Mouse (Mus musculus): ENCODE measurements around the gene 1700003E16Rik.

The 1700003E16Rik gene

DNA sequence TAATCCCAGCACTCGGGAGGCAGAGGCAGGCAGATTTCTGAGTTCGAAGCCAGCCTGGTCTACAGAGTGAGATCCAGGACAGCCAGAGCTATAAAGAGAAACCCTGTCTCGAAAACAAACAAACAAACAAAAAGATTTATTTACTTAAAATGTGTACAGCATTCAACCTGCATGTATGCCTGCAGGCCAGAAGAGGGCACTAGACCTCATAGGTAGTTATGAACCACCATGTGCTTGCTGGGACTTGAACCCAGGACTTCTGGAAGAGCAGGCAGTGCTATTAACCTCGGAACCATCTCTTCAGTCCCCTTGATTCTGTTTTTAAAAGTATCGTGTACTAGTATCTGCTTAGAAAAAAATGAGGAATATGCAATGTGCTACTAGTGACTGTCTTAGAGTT, 28.8 kb upstream of the 1700003E16Rik start:
- no peak for DNase-seq (ENCODE audit: low read depth, low spot score)

DNA sequence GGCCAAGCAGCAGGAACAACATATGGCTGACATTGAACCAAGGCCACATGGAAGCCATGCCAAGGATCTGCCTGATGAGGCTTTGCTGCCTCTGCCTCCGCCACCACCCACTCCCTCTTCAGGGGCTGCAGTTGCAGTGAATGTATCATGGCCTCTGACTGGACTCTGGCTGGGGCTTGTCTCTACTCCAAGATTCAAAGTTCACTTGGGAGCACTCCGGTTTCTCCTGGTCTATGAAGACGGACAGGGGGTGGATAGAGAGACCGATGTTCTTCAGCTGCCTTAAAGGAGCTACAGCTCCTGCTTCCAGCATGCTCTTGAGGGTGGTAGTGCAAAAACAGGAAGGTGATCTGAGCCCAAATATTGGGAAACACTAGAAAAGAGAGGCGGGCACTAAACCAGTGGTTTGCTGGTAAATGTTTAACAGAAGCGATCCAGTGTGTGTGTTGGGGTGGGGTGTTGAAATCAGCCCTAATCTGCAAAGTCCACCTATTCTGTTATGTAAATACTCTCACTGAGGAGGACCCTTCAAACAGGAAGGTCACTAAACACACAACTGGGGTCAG, 24.7 kb upstream of the 1700003E16Rik start:
- no peak for DNase-seq (ENCODE audit: low read depth, low spot score)

GRCm38 (mm10) chr6:83132176-83132919, 23.9 kb upstream of the 1700003E16Rik start:
- DNase-seq (ENCODE audit: low read depth, low spot score) = no peak

GRCm38 (mm10) chr6:83134226-83134625, 22.0 kb upstream of the 1700003E16Rik start:
- no peak for DNase-seq (ENCODE audit: low read depth, low spot score)

GRCm38 (mm10) chr6:83134951-83135513, 21.2 kb upstream of the 1700003E16Rik start, which contains the start of gene Rtkn:
Gene Rtkn, plus strand, starts transcription at chr6:83135463.
- DNase-seq (ENCODE audit: low read depth, low spot score) = no peak

DNA sequence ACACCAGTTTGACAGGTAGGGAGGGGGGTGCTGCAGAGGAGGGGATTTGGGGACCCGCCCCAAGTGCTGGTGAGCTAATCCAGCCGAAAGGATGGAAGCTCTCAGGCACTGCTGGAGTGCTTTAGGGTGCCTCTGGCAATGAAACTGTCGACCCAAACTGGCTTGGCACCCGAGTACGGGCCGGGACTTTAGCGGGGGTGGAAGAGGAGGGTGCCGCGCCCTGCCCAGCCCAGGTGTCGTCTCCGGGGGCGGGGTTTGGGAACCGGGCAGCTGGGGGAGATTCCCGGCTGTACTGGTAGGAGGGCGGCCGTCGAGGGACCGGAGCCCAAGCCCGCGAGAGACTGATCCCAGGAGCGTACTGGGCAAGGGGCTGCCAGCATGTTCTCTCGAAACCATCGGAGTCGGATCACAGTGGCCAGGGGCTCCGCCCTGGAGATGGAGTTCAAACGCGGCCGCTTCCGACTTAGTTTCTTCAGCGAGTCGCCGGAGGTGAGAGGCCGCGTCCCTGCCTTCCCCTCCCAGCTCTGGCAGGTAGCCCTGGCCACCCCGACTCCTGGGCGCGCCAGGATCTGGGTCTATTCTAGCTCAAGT, 20.5 kb upstream of the 1700003E16Rik start:
- DNase-seq (ENCODE audit: low read depth, low spot score) = no peak

GRCm38 (mm10) chr6:83136291-83136880, 19.8 kb upstream of the 1700003E16Rik start:
- no peak for DNase-seq (ENCODE audit: low read depth, low spot score)

DNA sequence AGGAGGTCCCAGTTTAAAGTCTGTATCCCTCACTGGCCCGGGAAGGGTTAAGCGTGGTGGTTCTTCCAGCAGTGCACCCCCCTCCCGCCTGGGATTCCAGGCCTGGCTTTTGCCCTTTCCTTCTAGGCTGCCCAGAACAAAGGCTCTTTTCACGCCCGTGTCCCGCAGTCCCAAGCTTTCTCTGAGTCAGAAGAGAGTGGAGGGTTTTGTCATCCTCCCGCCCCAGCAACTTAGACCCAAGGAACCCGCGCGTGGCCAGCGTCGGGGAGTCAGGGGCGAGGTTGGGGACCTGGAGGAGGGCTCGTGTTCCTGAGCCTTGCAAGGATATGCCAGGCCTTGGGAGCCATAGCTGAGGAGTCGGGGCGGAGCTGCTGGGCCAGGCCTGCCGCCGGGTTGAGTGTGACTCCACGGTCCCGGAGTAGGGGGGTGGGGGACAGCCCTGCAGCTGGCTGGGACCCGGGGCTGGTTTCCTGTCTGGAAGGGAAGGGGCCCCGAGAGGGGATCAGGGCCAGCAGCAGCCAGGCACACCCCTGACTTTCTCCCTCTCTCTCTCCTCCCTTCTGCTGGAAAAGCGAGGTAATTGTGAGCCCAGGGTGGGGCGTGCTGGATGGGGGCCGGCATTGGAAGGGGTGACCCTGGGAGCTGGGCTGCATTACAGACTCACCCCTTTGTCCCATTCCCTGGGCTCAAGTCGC, 19.2 kb upstream of the 1700003E16Rik start:
- DNase-seq (ENCODE audit: low read depth, low spot score) = peak; percentile 91

GRCm38 (mm10) chr6:83137576-83137950, 18.6 kb upstream of the 1700003E16Rik start:
- peak; percentile 93 for DNase-seq (ENCODE audit: low read depth, low spot score)

DNA sequence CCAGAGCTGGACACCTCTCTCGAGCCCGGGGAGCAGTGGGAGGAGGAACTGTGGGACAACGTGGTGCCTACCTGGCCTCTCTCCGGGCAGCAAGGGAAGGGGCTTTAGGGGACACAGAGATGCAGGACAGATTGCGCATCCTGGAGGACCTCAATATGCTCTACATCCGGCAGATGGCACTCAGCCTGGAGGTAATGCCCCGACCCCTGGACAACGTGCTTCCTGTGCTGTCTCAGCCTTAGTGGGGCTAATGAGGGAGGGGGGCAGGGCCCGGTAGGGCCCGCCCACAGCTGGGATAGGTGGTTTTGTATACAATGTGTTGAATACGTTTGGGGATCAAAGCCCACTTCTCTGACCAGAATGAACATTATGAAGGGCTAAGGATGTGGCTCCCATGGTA, 18.1 kb upstream of the 1700003E16Rik start:
- DNase-seq (ENCODE audit: low read depth, low spot score) = peak; percentile 76

DNA sequence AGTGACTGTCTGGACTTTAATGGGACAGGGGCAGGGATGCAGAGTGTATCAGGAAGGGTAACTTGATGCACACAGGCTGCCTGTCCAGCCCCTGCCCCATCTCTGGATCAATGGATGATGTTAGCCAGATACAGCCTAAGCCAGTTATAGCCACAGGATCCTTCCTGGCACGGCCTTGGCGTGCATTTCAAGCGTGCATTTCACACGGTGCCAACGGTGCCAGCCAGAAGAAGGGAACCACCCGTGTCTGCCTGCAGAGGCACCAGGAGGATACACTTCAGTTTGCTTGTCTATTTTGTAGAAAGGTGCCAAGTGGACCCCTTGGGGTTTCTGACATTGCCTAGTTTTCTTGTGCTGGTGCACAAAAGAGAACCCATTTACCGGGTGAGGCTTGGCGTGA, 16.2 kb upstream of the 1700003E16Rik start:
- no peak for DNase-seq (ENCODE audit: low read depth, low spot score)

DNA sequence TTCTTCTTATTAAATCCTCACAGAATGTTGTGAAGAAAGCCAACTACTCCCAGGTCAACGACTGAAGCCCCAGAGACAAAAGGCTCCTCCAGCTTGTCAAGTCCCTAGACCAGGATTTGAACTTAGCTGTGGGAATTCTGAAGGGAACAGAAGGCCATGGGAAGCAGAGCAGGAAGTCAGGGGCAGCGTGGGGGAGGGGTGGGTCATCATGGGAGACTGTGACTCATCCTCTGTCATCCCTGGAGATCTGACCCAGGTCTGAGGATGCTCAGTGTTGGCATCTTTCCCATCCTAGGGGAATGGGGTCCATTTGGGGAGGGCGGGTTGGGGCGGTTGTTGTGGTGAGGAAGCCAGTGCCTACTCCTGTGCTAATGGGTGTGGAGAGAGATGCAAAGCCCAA, 14.6 kb upstream of the 1700003E16Rik start:
- no peak for DNase-seq (ENCODE audit: low read depth, low spot score)

DNA sequence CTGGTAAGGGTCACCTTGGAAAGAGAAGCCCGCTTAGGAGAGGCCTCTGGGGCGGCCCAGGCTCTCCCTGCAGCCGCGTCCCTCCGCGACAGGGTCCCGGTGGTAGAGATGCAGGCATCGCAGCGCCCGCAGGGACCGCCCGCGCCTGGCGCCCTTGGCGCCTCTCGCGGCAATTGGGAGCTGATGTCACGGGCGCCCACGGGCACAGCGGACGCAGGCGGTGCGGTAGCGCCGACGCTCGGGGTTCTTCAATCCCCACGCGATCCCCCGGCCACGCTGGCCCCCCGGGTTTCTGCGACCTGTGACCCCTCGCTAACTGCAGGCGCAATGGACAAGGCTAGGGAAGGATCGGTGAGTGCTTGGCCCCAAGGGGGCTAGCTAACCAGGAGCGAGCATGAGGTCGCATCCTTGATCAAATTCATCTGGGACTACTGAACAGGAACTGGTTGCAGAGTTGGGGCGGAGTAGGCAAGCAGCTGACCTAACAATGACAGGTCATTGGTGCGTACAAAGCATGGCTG, 13.9 kb upstream of the 1700003E16Rik start:
- no peak for DNase-seq (ENCODE audit: low read depth, low spot score)

- DNase-seq (ENCODE audit: low read depth, low spot score) = no peak
Measured at GRCm38 (mm10) chr6:83142886-83143285, 13.3 kb upstream of the 1700003E16Rik start.

DNA sequence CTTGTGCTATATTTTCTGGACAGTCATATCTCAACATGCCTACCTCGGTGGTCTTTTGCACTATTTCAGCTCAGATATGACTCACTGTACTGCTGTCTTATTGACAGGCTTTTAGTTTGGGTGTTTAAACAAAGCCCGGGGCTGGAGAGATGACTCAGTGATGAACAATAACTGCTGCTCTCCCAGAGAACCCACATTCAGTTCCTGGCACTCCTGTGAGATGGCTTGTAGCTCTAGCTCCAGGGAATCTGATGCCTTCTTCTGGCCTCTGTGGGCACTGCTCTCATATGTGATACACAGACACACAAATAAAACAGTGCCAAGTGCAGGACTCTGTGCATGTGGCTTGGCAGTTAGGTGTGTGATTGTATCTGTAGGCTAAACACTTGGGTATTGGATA, 11.0 kb upstream of the 1700003E16Rik start:
- DNase-seq (ENCODE audit: low read depth, low spot score) = no peak

DNA sequence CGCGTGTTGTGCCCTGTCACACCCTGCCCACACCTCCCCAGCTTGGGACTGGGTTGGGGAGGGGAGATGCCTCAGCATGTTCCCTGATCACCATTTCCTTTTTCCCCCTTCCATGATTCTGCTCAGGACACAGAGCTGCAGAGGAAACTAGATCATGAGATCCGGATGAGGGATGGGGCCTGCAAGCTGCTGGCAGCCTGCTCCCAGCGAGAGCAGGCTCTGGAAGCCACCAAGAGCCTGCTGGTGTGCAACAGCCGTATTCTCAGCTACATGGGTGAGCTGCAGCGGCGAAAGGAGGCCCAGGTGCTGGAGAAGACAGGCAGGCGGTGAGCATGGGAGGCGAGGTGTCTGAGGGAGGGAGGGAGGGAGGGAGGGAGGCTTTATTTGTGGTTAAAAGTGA, 10.4 kb upstream of the 1700003E16Rik start:
- DNase-seq (ENCODE audit: low read depth, low spot score) = no peak

GRCm38 (mm10) chr6:83147280-83147679, 8.9 kb upstream of the 1700003E16Rik start:
- DNase-seq (ENCODE audit: low read depth, low spot score) = no peak

DNA sequence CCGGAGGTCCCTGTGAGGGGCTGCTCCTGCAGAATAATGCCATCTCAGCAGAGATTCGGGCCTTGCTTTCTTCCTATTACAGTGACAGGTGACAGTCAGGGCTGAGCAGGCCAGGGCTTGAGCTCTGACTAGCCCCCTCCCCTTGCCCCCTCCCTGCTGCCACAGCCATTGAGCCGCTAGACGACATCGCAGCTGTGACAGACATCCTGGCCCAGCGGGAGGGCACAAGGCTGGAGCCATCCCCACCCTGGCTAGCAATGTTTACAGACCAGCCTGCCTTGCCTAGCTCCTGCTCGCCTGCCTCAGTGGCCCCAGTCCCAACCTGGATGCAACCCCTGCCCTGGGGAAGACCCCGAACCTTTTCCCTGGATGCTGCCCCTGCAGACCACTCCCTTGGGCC, 4.5 kb upstream of the 1700003E16Rik start:
- DNase-seq (ENCODE audit: low read depth, low spot score) = no peak

GRCm38 (mm10) chr6:83153038-83153437, 3.2 kb upstream of the 1700003E16Rik start:
- no peak for DNase-seq (ENCODE audit: low read depth, low spot score)

- no peak for DNase-seq (ENCODE audit: low read depth, low spot score)
Measured at GRCm38 (mm10) chr6:83153485-83153884, 2.7 kb upstream of the 1700003E16Rik start.

- no peak for DNase-seq (ENCODE audit: low read depth, low spot score)
Measured at GRCm38 (mm10) chr6:83155552-83156238, 509 bp upstream of the 1700003E16Rik start.

All from mesoderm, embryonic 11.5 days (tissue).